Mouse (Mus musculus) adrenal gland, postnatal 10 days (tissue): ENCODE data around the gene Snap23. TPM values are rescaled to one million over a fixed set of nuclear protein-coding genes. Genes with fewer than 3 reads are reported as not detected.
"Not testable (repeated sequence)": the region's sequence is repeated elsewhere in the genome, so short reads cannot be mapped to it uniquely, and the experiment has no call there.

ENCODE experiments used
- DNase-seq: peaks from one replicate; pipeline ENCODE4 v3.0.0; 2021; ENCODE audit warnings: mixed read lengths
- long read RNA-seq, 2 experiments: library from polyadenylated mRNA; stranded (forward); transcript quantifications; one replicate each; pipeline ENCODE4 v2.0.0; 2021
- total RNA-seq, 2 experiments: library from RNA; stranded (reverse); gene quantifications; 2 replicates each; pipeline ENCODE4 v1.2.3; 2021

The Snap23 gene
- 10 to 100 TPM; 45.7 to 53.2 TPM for total RNA-seq
- long read RNA-seq, experiment 1, transcript Snap23-202 (8 exons, 2,723 nt), result major isoform, 43 of 54 reads
- long read RNA-seq, experiment 1, partial matches to known transcripts, result 2 of 54 reads
- long read RNA-seq, experiment 1, other reads (novel, unspliced or antisense), result 6 of 54 reads
- long read RNA-seq, experiment 2, transcript Snap23-202 (8 exons, 2,723 nt), result major isoform, 15 of 20 reads
- long read RNA-seq, experiment 2, partial matches to known transcripts, result 1 of 20 reads
- long read RNA-seq, experiment 2, other reads (novel, unspliced or antisense), result 2 of 20 reads

GRCm38 (mm10) chr2:120566886-120567797 is at the start of gene Snap23:
Gene Snap23, plus strand, starts transcription at chr2:120567671.
- peak; percentile 97 for DNase-seq

- no peak for DNase-seq
These were observed 48.8 kb upstream of the Snap23 start for GRCm38 (mm10) chr2:120518547-120519210.

GRCm38 (mm10) chr2:120526771-120527170 is 40.7 kb upstream of the Snap23 start:
- DNase-seq, result no peak

- DNase-seq, result no peak
These were observed 37.9 kb upstream of the Snap23 start for GRCm38 (mm10) chr2:120529531-120529930.

- DNase-seq, result no peak
These were observed 36.2 kb upstream of the Snap23 start for GRCm38 (mm10) chr2:120531223-120531622.

GRCm38 (mm10) chr2:120539333-120539732 is 28.1 kb upstream of the Snap23 start:
- peak; percentile 20 for DNase-seq

- peak; percentile 73 for DNase-seq
These were observed 27.7 kb upstream of the Snap23 start for GRCm38 (mm10) chr2:120539778-120540208.

- no peak for DNase-seq
These were observed 22.7 kb upstream of the Snap23 start for GRCm38 (mm10) chr2:120544732-120545131.

- no peak for DNase-seq
These were observed 10.6 kb upstream of the Snap23 start for GRCm38 (mm10) chr2:120556868-120557267.

- no peak for DNase-seq
These were observed 8.7 kb upstream of the Snap23 start for GRCm38 (mm10) chr2:120558813-120559212.

GRCm38 (mm10) chr2:120561524-120561923 is 5.9 kb upstream of the Snap23 start:
- no peak for DNase-seq

GRCm38 (mm10) chr2:120562859-120563234 is 4.6 kb upstream of the Snap23 start:
- DNase-seq, result no peak

GRCm38 (mm10) chr2:120563235-120563990 is 4.1 kb upstream of the Snap23 start, which contains the start of gene Zfp106:
Gene Zfp106, minus strand, starts transcription at chr2:120563843.
- peak; percentile 90 for DNase-seq

GRCm38 (mm10) chr2:120564548-120565188 is 2.8 kb upstream of the Snap23 start:
- DNase-seq, result not testable (repeated sequence)

GRCm38 (mm10) chr2:120565363-120565762 is 2.1 kb upstream of the Snap23 start:
- no peak for DNase-seq

GRCm38 (mm10) chr2:120567798-120568320 is 388 bp downstream of the Snap23 start:
- no peak for DNase-seq

GRCm38 (mm10) chr2:120571081-120571480 is 3.6 kb downstream of the Snap23 start:
- no peak for DNase-seq

GRCm38 (mm10) chr2:120572161-120572560 is 4.7 kb downstream of the Snap23 start:
- not testable (repeated sequence) for DNase-seq

GRCm38 (mm10) chr2:120575121-120575520 is 7.7 kb downstream of the Snap23 start:
- no peak for DNase-seq

GRCm38 (mm10) chr2:120575978-120576377 is 8.5 kb downstream of the Snap23 start:
- no peak for DNase-seq

- no peak for DNase-seq
These were observed 10.3 kb downstream of the Snap23 start for GRCm38 (mm10) chr2:120577799-120578198.
